Mouse (Mus musculus) kidney, adult 18-20 months (tissue): ENCODE results near the gene Gal3st2c.
A peak's percentile ranks its signal among the peaks of the same experiment; 100 is the strongest.
"Not testable (repeated sequence)": the region's sequence is repeated elsewhere in the genome, so short reads cannot be mapped to it uniquely, and the experiment has no call there.

Experiments
- DNase-seq: peaks from one replicate; pipeline ENCODE4 v3.0.0; 2021

The Gal3st2c gene

DNA sequence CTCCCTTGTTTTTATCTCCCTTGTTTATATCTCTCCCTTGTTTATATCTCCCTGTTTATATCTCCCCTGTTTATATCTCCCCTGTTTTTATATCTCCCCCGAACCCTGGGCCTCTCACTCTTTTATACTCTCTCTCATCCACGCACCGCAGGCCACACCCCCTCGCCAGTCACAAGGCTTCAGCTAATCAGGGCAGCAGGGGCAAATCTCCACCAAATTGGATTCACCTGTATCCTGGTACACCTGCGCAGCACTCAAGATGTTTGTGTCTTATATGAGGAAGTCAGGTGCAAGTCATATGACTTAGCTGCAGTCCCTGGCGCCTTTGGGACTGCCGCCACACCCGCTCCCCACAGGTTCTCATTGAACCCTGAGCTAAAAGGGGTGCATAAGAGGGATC lies at the start of gene Gal3st2c:
TSS of gene Gal3st2c (plus strand) at position 301 of the 400 bp plus-strand sequence.
- not testable (repeated sequence) for DNase-seq

DNA sequence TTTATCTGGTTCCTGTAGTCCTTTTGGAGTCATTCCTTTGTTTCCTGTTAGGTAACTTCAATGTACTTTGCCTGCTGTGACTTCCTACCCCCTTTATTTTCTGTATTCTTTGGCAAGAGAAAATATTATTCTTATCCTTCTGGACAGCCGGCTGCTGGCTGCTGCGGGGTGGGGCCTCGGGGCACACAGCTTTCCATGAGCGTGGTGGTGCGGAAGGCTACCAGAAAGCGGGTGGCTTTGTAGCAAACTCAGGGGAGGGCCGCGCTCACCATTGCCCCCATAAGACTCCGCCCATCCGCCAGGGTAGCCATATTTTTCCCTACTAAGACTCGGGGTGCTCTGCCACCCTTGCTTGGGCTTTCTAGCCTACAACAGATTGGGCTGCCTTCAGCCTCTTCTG lies 41.2 kb upstream of the Gal3st2c start:
- DNase-seq: not testable (repeated sequence)

DNA sequence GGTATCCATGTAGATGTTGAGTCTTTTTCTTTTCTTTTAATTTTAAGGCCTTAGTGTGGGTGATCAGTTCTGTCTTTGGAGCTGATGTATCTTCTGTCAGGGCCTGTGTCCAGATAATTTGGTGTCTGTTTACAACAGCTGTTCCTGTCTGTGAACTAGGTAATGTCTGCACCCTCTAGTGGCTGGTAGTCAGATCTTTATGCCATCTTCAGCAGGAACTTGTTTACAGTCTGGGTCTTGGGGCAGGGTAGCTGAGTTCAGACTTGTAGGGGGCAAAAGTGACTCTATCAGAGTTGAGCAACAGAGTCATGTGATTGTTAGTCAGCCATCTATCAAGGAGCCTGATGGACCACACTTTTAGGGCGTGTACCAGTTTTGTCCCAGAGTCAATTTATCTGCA lies 23.8 kb upstream of the Gal3st2c start:
- not testable (repeated sequence) for DNase-seq

DNA sequence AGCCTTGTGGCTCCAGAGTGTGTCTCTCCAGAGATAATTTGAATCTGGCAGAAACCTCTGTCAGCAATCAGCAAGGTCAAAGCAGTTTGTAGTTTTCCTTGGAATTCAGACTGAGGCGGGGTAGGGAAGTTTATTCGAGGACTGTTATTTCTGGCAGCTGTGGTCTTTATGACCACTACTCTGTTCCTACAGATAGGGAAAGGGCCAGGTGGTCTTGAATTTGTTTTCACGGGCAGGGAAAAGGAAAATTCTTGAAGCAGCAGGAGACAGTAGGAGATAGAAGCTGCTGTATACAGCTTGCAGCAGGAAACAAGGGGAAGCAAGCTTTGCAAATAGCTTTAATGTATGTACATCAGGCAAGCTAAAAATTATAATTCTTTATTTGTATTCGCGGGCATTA lies 19.9 kb upstream of the Gal3st2c start:
- not testable (repeated sequence) for DNase-seq

DNA sequence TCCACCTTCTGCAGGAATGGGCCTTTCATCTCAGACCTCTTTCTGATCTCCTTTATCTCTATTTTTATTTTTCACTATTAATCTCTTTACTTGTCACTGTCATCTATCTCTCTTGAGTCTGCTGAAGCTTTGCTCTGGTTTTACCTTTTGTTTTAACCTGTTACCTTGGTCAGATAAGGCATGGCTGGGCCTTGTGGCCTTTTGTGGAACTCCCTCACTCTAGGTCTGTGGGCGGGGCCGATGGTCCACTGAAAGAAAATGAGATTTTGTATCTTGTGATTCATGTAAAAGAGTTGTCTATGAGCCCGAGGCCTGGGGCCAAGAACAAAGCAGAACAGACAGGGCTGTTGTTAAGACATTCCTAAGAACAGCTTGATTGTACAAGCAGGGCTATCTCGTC lies 19.5 kb upstream of the Gal3st2c start:
- DNase-seq: not testable (repeated sequence)

DNA sequence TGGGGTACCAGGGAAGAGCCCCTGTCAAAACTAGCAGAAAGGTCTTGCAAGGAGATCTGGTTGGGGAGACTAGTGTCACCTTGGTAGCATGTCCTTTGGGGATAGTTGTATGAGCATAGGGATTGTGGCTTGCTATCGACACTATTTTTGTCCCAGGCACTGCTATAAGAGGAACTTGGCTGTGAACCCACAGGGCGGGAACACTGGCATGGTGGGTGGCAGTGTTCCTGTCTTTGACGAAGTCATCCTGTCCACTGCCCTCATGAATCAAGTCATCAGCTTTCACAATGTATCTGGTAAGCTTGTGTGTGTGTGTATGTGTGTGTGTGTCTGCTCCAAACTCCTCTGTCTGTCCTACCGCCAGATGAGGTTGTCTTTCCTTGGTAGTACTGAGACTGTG lies 14.5 kb upstream of the Gal3st2c start:
- not testable (repeated sequence) for DNase-seq

DNA sequence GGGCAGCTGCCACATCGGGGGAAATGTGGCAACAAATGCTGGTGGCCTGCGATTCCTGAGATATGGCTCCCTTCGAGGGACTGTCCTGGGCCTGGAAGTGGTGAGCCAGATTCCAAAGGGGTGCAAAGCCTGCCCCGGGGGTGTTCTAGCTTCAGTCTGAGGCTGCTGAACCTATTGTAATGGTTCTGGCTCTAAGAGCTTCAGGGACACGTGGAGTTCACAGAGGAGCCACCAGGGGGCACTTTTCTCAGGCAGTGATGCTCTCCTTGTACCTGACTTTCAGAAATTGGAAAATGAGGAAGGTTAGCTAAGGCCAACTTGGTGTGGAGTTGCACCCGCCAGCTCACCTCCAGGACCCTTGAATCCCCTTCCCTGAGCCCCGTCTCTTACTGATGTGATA lies 12.0 kb upstream of the Gal3st2c start:
- DNase-seq: not testable (repeated sequence)

DNA sequence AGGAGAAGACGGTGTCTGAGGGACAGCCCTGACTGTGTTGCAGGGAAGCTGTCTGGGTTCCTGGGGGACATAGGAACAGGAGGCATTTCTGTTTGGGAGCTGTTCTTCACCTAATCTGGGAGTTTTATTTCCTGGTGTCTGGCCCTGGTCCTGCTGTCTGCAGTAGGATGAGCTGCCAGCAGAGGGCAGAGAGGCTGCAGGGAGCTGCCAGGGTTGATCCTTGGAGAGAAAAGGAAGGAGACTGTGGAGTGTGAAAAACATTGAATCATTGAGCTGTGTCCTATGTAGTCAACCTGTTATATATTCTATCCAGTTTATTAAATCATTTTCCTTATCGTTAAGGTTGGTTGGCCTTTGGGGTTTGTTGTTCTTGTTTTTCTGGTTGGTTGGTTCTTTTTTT lies 9.4 kb upstream of the Gal3st2c start:
- not testable (repeated sequence) for DNase-seq

DNA sequence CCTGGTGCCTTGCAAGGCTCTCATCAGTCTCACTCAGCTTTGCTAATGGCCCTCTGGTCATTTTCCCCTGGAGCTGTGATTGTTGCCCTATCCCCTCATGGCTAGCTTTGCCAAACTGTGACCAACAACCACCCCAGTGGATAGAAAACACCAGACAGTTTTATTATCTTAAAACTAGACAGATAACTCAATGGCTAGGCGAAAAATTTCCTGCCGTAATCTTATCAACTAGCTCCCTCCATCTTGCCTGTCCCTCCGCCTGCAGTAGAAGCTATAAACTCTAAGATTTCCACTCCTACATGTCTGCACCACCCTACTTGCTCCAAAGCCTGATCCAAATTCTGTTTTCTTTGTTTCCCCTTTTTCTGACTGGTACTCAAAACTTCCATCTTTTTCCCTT lies 4.1 kb upstream of the Gal3st2c start:
- DNase-seq: no peak

DNA sequence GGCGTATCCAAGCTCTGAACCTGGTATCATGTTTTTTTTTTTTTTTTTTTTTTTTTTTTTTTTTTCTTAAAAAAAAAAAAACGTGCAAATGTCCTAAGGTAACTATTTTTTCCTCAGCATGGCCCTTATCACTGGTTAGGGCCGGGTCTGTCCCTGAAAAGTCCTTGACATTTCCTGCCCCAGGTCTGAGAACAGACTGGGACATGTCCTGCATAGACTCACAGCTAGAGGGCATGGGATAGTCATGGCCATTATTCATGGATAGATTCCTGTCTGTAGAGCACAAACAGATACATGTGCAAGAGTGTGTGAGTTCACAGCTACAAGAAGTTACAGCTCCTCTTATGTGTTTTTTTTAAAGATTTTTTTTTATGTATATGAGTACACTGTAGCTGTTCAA lies 1.5 kb upstream of the Gal3st2c start:
- DNase-seq: no peak

DNA sequence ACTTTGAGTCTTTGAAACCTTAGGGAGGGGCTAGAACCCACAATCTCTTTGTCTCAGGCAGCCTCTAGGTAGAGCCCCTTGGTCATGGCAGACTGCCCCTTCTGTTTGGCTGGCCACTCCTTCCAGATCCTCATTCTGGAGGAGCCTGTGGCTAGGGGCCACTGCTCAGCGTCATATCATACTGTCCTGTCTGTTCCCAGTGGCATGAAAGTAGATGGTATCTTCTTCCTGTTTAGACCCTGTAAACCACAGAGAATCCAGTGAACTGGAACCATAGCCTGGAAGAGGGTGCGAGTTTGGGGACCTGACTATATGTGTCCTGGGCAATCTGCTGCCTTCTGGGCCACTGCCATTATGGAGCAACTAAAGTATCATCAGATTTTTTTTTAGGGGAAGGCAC lies 759 bp downstream of the Gal3st2c start:
- DNase-seq: not testable (repeated sequence)

DNA sequence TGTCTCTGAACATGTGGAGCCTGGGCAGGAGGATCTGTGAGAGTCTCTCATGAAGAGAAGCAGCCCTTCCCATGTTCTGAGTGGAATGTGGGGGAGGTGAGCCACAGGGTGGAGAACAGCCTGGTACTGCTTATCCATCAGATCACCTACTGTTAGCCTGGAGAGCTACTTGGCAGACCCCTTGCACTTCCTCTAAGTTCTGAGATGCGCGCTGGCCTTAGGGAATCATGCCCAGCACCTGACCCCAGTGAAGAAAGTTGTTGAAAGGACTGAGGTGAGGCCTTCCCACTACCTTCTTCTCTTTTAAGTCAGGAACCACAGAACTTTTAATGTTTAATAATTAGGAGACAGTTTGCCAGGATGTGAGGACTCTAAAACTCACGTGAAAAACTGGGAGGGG lies 1.2 kb downstream of the Gal3st2c start:
- not testable (repeated sequence) for DNase-seq

DNA sequence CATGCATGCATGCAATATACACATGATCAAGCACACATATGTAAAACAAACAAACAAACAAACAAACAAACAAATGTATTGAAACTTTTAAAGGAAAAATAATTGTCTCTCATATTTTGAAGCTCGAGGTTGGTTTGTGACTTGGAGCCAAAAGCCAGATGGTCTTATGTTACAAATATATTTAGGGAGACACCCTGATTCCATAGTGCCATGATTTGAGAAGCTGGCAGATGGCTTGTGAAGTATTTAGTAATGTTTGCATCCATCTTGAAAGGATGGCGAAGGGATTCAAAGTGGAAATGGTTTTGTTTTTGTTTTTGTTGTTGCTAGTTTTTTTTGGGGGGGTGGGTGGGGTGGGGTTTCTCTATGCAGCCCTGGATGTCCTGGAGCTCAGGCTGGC lies 10.7 kb downstream of the Gal3st2c start:
- DNase-seq: no peak

DNA sequence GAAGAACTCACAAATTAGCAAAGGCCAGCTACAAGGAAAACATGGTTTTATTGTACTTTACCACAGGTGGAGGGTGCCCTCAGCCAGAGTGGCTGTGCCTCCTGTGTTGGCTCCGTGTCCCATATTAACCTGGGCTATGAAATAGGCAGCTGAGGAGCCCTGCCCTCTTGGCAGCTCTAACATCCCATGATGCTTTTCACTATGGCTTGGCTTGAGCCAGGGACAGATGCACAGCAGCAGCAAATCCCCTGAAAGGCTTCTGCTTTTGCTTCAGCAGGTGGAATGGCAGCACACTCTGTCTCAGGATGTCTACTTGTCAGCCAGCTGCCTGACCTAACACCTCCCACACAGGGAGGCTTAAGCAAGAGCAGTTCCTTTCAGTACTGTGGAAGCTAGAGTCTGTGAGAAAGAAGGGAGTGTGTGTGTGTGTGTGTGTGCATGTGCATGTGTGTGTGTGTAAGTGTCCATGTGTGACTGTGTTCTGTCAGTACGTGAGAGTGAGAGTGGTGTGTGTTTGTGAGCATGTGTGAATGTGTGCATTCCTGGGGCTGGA lies 15.7 kb downstream of the Gal3st2c start:
- DNase-seq: not testable (repeated sequence)

DNA sequence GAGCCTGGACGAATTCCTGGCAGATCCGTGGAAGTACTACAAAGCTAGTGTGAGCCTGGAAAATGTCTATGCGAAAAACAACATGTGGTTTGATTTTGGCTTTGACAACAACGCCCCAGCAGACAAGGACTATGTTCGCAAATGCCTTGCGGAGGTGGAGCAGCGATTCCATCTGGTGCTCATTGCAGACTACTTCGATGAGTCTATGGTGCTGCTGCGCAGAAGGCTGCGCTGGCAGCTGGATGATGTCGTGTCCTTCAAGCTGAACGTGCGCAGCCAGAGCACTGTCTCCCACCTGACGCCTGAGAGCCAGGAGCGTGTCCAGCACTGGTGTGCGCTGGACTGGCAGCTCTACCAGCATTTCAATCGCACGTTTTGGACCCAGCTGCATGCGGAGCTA lies 18.5 kb downstream of the Gal3st2c start:
- not testable (repeated sequence) for DNase-seq

DNA sequence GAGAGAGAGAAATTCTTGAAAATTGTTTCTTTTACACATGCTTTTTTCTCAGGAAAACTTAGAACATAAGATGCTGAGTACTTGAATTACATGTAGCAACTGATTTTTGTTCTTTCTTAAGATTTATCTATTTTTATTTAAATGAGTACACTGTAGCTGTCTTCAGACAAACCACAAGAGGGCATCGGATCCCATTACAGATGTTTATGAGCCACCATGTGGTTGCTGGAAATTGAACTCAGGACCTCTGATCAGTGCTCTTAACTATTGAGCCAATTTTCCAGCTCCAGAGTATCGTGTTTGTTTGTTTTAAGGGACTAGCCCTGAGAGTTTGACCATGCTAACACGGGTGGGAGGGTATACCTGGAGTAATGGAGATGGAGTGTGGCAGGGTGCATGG lies 21.3 kb downstream of the Gal3st2c start:
- DNase-seq: no peak

DNA sequence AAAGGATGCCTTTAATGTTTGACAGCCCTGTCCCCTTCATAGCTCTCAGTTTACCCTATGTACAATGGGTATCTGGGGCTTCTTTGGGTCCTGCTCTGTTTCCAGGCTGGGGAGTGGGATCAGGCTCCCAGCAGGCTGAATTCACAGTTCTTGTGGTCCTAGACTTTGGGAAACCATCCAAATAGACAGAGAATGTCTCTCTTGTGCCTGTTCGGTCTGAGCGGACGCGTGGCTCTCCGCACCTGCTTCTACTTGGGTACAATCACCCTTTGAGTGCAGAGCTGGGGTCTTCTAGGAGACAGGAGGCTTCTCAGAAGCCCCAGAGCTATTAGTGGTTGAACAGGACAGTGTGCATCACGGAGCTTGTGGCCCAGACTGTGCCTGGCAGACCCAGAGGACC lies 29.8 kb downstream of the Gal3st2c start, which contains the start of gene Neu4:
TSS of gene Neu4 (plus strand) at position 301 of the 400 bp plus-strand sequence.
- no peak for DNase-seq

DNA sequence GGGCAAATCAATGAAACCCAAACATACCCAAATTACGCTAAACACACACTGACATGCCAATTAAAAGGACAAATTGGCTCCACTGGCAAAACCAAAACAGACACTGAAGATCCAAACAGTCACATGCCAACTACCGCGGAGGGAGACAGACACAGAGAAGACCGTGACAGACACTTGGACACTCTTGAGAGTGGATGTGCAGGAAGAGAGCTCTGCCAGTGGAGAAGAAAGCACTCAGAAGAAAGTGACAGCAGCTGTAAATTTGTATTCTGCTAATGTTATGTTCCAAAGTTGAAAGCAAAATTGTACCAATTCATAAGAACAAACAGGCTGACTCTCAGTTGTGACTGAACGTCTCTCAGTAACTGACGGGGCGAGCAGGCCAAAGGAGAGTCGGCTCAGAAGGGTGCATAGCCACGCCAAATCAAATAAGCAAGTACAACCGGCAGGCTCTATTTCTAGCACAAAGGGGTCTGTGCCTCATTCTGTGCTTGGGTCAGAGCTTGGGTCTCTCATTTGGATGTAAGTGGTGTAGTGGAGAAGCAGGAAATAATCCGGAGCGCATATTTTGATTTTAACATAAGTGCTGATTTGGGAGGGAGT lies 37.3 kb downstream of the Gal3st2c start:
- no peak for DNase-seq

DNA sequence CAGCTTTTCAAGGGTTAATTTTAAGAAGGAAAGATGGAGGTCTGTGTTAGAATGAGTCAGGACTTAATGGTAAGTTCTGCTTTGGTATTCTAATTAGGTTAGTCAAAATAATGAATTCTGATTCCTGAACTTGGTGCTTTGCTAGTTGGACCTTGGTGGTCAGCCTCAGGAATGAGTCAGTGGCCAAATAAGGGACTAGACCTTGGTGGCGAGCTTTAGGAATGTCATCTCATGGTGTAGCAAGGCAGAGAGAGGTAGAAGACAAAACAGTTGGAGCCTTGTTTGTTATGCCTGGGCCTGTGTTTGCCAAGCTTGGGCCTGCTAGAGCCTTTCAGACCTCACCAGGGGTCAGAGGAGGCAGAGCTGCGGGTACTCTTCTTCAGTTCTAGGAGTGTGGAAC lies 38.4 kb downstream of the Gal3st2c start:
- DNase-seq: no peak

DNA sequence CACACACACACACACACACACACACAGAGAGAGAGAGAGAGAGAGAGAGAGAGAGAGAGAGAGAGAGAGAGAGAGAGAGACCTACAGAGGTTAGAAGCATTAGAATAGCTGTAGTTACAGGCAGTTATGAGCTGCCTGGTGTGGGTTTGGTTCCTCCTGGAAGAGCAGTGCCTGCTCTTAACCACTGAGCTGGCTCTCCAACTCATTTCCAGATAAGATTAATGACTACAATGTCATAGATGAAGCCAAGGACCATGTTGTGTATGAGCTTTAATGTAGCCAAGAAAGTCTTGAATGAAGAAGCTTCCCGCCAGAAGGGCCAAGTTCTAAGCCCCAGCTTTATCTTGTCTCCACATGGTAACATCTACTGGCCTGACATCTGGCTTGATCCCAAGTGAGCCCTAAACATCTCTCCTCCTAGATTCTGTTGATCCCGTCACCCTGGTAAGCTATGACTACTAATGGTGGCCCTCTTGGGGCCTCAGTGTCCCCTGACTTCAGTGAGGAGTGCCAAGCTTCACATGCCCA lies 42.8 kb downstream of the Gal3st2c start:
- DNase-seq: no peak

DNA sequence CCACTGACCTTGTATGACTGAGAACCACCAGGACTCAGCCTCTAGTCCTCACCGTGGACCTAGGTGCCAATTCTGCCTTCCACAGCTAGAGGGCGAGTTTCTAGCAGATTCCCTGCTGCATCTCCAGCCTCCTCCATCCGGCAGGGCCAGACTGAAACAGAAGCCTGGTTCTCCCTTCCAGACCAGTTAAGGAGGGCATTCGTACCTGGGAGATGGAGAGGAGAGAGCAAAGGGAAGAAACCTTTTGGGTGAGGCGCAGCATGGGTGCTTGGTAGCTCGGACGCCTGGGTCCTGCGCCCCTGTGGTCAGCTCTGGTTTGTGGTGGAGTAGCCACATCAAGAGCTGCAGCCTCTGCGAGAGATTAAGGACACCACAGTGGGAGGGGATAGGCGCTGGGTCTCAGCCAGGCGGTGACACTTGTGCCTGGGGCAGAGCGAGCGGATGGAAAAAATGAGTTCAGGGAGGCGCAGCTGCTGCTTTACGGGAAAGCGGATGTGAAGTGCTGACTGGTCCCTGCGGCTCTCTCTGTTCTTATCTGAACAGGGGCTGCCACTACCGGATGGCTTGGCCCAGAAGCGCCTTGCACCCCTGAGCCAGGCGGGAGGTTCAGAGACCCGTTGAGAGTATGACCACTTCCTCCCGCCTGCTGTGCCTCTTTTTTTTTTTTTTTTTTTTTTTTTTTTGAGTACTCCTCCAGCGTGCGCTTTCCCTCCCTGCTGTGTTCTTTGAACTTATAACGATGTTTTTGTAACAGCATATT lies 44.9 kb downstream of the Gal3st2c start:
- peak; percentile 62 for DNase-seq

DNA sequence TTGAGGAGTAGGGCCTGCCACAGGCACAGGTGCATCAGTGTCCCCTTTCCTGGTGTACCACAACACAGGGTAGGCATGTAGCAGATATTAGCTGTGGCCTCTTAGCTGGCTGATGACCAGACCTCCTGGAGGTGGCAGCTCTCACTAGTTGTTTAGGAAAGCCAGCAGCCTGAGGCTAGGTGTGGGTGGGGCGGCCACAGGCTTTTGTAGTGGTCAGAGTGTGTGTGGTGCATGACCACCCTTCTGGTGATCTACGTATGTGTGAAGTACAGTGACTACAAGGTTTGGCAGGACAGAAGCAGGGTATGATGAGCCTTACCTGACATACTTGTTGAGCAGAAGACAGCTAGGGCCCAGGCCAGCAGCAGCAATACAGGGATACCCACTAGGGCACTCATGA lies 50.1 kb downstream of the Gal3st2c start:
- DNase-seq: no peak

DNA sequence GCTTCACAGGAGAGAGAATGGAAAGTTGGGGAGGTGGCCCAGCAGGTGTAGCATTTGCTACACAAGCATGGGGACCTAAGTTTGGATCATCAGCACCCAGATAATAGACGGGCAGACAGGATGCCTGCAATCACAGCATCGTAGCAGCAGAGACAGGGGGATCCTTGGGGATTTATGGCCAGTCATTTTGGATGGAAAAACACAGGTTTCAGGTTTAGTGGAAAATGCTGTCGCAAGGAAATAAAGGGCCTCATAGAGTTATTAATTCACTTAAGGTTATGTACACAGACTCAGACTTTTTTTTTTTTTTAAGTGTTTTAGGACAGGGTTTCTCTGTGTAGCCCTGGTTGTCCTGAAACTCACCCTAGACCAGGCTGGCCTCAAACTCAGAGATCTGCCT lies 55.2 kb downstream of the Gal3st2c start:
- no peak for DNase-seq

DNA sequence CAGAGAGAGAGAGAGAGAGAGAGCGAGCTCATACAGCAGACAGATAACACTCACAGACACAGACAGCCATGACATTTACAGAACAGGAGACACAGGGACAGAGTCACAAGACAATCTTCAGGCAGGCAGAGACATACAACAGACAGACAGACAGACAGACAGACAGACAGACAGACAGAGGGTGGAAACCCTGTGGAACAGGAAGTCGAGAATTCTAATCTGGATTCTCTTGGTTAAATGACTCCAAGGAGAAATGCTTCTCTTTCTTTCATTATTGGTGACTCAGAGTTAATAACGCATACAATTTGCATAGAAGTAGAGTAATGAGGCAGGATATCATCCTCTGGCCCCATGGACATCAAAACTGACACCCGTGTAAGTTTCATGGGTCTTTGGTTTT lies 56.2 kb downstream of the Gal3st2c start:
- DNase-seq: no peak
